Mouse (Mus musculus): Measurements from ENCODE around the gene Gm26602. TPM values are rescaled to one million over a fixed set of nuclear protein-coding genes. Genes with fewer than 3 reads are reported as not detected.

Gm26602 gene
- total RNA-seq, 4 experiments from 2014 or later = not detected

DNA sequence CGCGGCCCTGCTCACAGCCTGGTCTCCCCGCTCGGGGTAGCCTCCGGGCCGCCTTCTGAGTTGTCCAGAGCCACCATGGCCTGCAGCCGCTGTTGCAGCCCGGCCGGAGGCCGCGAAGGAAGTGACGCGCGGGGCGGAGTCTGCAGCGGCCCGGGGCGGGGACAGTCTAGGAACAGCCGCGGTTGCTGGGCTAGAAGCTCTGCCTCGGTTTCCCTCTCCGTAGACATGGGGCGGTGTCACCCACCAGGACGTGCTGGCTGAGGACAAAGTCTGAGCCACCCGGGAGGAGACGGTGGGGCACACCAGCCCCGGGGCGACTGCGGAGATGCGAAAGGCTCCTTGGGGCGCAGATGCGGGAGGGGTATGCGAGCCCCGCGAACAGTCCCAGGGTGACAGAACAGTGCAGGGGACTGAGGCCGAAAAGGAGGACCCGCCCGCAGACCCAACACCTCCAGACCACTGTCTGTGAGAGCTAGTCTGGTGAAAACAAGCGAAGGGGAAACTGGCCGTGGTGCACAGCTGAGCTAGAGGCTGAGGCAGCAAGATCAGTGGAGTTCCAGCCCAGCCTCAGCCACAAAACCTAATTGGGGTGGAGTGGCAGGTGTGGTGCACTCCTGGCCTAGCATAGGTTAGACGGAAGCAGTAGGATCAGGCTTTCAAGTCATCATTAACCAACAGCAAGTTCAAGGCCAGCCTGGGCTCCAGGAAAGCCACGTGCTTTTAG, 6.3 kb downstream of the Gm26602 start, which contains the start of gene Kiss1r:
Gene Kiss1r, plus strand, starts transcription at position 164 of the 724 bp plus-strand sequence.
- peak; percentile 60 to 77 for DNase-seq (ENCODE audit: low spot score in 2 of 2)

DNA sequence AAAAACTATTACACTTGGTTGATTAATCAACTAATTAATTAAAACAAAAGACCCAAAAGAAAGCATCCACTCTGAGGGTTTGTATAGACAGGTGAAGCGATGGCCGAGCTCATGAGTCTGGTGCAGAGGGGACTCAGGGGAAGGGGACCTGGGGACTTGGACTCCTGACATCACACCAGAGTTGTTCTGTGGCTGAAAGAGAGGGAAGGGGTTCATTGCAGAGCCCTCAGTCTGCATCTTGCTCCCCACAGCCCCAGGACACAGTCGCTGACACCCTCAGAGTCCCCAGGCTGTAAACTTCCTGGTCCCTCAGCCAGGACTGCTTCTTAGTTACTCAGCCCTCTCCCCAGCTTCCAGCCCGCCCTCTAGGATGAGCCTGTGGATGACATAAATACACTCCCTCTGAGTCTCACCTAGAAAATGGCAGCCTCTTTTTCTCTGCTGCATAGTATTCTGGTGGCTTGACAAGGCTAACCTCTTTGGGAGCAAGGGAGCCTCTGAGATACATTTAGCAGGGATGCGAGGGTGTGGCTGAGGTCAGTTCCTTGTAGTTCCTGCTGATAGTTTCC, 7.0 kb downstream of the Gm26602 start:
- DNase-seq (ENCODE audit: low spot score in 2 of 2) = no peak

DNA sequence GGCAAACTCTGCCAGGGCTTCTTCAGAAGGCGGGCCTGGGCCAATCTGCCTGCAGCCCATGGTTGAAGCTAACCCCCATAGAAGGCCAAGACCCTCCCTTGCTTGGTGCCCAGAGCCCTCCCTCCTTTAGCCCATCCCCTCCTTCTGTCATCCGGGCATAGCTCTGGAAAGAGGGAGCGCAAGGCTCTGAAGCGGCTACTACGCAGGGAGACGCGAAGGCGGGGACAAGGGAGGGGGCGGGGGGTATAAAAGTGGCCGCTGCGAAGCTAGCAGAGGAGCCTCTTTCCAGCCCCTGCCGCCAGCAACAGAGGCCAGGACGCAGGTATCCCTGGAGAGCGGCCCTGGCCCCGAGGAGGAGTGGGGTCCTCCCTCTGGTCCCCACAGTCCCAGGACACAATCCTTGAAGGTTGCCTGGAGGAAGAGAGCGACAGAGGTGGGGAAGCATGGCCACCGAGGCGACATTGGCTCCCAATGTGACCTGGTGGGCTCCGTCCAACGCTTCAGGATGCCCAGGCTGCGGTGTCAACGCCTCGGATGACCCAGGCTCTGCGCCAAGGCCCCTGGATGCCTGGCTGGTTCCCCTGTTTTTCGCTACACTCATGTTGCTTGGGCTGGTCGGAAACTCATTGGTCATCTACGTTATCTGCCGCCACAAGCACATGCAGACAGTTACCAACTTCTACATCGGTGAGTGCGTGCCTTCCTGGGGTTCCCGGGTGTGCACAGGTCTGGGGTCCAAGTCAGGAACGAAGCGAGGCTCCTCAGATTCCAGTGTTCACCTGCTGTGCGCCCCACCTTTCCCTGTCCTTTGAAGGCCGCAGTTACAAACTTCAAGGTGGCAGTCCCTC, 7.8 kb downstream of the Gm26602 start:
- DNase-seq (ENCODE audit: low spot score in 2 of 2) = no peak

DNA sequence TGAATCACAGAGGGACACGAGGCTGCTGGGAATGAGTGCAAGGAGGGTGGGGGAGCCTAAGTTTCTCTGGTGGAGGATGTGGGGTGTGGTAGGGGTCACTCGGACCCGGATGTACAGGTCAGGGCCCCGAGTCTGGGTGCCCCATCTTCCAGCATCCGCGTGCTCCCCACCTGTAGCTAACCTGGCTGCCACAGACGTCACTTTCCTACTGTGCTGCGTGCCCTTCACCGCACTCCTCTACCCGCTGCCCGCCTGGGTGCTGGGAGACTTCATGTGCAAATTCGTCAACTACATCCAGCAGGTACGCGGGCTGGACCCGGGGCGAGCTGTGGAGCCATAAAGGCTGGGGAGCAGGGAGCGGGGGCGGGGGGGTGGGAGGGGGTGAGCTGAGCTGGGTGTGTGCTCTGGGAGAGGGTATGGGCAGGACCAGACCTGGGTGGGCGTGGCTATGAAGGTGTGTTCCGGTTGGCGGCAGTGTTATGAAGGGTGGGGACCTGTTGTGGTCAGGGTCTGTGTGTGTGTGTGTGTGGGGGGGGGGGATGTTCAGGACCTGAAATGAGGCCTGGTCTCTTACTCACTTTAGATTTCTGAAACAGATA, 8.7 kb downstream of the Gm26602 start:
- no peak for DNase-seq (ENCODE audit: low spot score in 2 of 2)

DNA sequence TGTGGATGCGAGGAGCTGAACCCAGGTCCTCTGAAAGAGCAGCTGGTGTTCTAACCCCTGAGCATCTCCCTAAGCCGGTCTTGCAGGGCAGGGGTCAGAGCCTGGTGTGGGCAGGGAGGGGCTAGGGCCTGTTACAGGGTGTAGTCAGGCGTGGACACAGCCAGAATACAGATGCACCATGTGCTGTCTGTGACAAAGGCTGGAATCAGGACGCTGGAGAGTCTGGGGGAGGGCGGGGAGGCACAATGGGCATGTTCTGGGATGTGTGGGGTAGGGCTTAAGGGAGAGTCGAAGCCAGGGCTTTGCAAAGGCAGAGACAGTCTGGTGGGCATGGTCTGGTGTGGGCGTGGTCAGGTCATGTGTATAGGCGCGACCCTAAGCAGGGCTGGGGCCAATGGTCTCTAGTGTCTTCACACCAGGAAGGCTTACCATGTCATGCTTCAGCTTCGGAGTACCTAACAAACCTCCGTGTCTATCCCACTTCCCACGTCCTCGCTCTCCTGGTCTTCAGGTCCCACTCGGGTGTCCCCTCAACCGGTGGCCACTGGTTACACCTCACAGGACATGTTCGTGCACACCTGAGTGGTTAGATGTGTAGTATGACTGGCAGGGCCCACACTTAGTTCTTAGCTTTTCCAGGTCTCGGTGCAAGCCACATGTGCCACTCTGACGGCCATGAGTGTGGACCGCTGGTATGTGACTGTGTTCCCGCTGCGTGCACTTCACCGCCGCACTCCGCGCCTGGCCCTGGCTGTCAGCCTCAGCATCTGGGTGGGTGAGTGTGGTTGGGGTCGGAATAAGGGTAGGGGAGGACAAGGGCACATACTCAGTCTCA, 9.6 kb downstream of the Gm26602 start:
- DNase-seq (ENCODE audit: low spot score in 2 of 2) = no peak

DNA sequence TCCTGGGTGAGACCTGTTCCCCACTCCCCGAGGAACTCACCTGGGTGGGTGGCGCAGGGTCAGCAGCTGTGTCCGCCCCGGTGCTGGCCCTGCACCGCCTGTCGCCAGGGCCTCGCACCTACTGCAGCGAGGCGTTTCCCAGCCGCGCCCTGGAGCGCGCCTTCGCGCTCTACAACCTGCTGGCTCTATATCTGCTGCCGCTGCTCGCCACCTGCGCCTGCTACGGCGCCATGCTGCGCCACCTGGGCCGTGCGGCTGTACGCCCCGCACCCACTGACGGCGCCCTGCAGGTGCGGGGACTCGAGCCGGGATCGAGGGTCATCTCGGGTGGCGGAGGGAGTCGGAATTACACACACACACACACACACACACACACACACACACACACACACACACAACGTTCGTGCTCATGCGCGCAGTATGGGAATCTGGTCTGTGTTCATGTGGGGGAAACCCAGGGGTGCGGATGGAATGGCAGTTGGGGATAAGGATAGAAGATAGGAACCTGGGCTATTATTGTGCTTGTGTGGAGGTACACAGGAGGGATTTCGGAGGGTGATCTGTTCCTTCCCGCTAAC, 10.4 kb downstream of the Gm26602 start, which contains the start of gene R3hdm4:
Gene R3hdm4, minus strand, starts transcription at position 251 of the 578 bp plus-strand sequence.
- no peak for DNase-seq (ENCODE audit: low spot score in 2 of 2)

DNA sequence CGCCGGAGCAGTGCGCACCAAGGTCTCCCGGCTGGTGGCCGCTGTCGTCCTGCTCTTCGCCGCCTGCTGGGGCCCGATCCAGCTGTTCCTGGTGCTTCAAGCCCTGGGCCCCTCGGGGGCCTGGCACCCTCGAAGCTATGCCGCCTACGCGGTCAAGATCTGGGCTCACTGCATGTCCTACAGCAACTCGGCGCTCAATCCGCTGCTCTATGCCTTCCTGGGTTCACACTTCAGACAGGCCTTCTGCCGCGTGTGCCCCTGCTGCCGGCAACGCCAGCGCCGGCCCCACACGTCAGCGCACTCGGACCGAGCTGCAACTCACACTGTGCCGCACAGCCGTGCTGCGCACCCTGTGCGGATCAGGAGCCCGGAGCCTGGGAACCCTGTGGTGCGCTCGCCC, 10.9 kb downstream of the Gm26602 start:
- DNase-seq (ENCODE audit: low spot score in 2 of 2) = no peak

DNA sequence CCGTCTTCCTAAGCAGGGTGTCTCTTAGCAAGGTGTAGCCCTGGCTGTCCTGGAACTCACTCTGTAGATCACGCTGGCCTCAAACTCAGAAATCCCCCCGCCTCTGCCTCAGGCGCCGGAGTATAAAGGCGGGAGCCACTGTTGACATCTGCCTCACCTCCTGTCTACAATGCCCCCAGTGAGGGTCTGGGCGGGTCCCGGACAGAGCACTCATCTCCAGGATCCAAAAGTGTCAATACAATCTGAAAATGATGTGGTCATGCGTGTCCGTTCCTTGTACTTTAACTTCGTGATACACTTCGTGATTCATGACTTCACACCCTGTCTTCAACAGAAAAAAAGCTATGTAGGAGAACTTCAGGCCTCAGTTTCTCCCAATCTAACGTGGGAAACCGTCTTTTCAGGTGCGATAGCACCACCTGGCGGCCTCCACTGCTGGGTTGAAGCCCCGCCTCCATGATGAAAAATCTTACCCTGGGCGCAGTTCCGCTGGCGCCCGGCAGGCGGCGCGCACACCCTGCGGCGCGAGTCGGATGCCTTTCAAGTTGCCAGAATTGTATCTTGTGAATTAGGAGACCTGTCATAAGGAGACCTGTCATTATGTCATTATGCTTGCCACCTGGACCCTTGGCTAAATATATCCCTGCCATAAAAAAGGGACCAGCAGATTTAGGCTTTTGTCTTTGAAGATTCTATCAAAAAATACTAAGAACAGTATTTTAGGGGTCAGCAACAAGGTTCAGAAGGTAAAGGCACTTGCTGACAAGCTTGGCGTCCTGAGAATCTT, 14.5 kb downstream of the Gm26602 start:
- DNase-seq (ENCODE audit: low spot score in 2 of 2) = peak; percentile 88 to 98

DNA sequence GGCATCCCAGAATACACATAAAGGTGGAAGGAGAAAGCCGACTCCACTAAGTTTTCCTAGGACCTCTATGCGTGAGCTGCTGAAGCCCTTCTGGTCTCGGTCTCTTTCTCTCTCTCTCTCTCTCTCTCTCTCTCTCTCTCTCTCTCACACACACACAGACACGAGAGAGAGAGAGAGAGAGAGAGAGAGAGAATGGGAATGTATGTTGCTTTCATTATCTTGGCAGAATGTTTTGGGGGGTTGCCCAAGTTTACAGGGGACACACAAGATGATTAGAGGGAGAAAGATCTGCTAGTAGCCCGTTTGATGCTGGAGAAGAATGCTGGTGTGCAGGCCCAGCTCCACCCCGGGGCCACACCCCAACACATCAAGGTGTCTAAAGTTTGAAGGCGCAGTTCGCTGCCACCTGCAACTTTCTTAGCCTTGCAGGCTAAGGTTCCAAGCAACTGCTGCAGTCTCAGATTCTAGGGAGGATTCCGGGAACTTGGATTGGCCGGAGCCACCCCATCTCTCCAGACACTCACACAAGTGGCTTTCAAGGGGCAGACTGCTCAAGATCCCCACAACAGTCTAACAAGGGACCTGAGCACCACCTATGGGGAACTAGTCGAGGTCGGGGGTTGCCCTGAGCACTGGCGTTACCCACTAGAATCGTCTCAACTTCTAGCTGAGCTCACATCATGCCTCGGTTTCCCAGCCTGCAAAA, 15.3 kb downstream of the Gm26602 start:
- no peak for DNase-seq (ENCODE audit: low spot score in 2 of 2)

DNA sequence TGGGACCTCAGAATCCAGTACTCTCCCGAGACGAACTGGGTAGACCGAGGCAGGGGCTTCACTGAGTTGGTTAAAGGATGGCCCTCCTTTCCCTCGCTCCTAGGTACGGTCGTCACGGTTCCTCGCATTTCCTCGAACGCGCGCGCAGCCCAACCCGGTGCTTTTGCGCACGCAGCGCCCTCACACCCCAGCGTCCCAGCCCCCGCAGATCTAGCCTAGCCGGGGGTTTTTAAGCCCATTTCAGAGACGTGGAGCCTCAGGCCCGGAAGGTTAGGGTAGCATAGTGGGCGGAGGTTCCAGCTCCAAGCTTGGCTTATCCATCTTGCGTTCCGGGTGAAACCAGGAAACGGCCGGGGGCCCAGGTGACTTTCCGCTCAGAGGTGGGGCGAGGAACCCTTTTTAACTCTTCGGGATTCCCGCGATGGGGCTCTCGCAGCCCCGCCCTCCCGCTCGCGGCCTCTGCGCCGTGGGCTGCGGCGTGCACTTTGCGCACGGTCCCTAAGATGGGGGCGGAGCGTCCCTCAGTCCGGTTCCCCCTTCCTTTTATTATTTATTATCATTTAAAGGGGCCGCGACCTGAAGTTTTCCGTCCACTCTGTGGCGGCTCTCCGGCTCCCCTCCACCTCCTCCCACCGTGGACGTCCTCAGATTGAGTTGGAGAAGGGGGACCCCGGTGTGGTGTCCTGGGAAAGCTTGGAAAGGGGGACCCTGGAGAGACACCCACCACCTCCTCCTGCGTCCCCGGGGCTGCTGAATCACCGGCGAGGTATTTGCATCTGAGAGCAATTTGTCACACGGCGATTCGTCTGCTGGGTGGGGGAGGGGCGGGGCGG, 16.1 kb downstream of the Gm26602 start, which contains the start of gene Arid3a:
Gene Arid3a, plus strand, starts transcription at position 553 of the 833 bp plus-strand sequence.
- peak; percentile 77 to 80 for DNase-seq (ENCODE audit: low spot score in 2 of 2)

DNA sequence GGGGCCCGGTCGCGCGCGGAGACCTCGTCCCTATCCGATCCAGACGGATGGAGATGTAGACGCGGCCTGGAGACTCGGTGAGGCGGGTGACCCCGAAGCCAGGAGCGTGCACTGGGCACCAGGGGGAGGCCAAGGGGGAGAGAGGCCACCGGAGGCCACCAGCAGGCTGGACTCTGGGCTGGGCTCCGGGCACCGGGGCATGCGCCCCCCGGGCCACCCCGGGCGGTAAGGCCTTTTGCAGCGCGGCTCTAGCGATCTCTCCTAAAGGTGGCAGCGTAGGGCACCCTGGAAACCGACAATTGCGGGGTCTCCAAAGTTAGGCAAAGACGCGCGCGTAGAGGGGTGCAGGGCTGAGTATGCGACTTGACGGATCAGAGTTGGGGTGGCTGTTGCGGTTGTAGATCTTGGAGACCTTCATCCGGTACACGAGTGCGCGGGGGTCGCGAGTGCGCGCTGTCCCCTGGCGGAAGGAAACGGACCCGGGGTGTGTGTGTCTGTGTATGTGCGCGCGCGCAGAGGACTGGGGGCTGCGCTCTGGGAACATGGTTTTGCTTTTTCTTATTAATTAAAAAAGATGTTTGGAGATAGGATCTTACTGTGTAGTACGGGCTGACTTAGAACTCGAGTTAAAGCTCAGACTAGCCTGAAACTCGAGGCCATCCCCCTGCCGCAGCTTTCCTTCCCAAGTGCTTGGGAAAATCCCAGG, 16.8 kb downstream of the Gm26602 start:
- DNase-seq (ENCODE audit: low spot score in 2 of 2) = no peak

DNA sequence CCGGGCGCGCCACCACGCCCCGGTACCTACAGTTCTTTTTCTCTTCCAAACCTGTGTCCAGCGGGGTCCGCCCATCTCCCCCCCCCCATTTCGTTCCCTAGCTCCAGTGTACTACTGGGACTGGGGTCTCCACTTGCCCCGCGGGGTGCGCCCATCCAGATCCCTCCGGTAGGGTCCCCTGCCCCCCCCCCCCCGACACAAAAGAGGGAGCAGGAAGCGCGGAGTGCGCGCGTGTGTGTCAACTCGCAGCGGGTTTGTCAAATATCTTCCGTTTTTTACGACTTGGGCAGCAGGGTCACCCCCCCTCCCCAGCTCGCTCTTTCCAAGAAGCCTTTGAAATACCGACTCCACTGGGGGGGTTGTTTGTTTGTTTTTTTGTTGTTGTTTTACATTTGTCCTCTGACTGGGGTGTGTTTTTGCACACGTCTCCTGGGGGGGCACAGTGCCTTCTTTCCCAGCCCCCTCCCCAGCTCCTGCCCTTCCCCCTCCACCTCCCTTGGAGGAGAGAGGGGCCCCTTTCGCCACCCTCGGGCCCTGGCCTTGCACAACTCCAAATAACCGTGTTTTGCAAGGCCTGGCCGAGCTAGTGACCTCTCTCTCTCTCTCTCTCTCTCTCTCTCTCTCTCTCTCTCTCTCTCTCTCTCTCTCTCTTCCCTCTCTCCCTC, 17.5 kb downstream of the Gm26602 start:
- DNase-seq (ENCODE audit: low spot score in 2 of 2) = no peak

DNA sequence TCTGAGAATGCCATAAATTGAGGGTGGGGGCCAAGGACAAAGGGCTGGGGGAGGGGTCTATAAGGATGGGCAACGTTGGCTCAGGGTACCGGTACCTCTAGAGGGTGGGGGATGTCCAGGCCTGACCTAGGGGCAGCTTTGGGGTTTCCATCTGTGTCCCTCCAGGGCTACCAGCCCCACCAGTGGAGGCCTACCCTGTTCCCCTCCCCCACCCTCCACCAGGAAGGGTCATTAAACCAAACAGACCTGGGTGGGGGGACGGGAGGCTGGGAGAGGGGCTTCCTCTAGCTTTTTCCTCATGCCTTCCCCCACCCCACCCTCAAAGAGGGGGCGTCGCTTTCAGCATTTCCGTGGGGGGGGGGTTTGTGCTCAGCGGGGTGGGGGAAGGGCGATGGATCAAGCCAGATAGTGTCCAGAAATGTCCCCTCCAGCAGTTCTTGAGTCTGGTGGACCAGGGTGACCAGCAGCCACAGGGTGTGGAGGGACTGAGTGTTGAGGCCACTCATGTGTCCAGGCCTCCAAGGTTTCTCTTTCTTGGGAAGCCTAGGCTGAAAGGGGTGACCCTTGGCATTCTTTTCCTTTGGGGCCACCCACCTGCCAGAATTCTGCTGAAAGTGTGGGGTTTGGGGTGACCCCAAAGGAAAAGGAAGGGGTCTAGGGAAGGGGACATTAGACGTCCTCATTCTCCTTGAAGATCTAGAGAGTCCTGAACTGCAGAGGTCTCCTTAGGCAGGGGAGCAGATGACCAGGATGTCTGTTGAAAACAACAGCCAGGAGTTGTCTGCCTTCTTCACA, 18.4 kb downstream of the Gm26602 start:
- no peak for DNase-seq (ENCODE audit: low spot score in 2 of 2)

DNA sequence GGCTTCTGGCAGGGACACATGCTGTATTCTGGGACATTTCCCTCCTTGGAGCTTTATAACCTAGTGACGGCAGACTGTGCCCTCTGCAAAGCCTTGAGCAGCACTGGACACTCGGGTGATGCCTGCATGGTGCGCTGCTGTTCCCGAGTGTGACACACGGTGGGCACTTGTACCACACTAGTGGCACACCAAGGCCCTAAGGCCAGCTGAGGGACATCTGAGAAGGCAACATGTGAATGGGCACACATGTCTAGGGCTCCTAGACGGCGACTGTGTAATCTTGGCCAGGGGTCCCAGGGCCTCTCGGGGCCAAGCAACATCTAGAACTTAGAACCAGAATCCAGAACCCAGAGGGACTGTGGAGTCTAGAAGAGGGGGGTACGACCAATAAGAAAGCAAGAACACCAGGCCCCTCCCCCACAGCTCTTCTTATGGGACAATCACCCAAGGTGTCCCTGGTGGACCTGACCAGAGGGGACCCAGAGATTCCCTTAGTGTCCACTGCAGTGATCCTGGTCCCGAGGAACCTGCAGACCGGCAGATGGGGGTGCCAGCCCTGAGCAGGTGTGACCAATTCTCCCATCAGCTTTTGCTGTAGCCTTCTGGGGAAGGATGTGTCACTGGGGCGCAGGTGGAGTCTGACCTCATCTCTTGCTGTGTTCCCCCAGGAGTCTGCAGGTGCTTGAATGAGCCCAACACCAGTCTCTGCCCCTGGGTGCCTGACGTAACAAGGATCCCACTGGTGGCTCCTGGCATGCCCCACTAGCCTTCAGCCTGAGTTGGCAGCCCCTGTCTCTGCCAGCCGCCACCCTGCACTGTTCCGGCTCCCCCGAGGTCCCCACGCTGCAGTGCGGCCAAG, 19.5 kb downstream of the Gm26602 start:
- DNase-seq (ENCODE audit: low spot score in 2 of 2) = no peak

DNA sequence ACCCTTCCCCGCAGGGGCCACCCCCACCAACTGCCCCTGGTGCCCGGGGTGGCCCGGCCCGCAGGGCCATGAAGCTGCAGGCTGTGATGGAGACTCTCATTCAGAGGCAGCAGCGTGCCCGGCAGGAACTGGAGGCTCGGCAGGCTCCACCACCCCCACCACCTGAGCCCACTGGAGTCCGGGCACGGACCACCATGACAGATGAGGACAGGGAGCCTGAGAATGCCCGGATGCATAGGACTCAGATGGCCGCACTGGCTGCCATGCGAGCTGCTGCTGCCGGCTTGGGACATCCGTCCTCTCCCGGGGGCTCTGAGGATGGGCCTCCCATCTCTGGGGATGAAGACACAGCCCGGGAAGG, 20.1 kb downstream of the Gm26602 start:
- no peak for DNase-seq (ENCODE audit: low spot score in 2 of 2)
